Mouse (Mus musculus): Measurements from ENCODE around the gene Polr3h.

- TF ChIP-seq POLR2A (IDR thresholded peaks at IDR 0.05; ENCODE audit: insufficient read length, low read depth) (no peak), MYOD1 (IDR thresholded peaks at IDR 0.05; ENCODE audit: control insufficient read depth in 1 of 3, insufficient read length in 2 of 3, low read depth in 2 of 3) (no peak), USF1 (IDR thresholded peaks at IDR 0.05; ENCODE audit: low read depth) (no peak)
These were observed 25.1 kb upstream of the Polr3h start for GRCm38 (mm10) chr15:81951159-81951558.

All from myocyte (in vitro differentiated cells).